14 mouse cellular contexts compared by ENCODE assay signal in genomic region chr13:96878220-96879057, GRCm38 (mm10). TPM values are rescaled to one million over a fixed set of nuclear protein-coding genes. Genes with fewer than 3 reads are reported as not detected.
DNase-seq lines count a peak whose midpoint lies in the region; ATAC-seq and TF ChIP-seq lines count a peak whose summit lies in the region.
"Had no signal": no experiment of that assay in that cellular context is flagged by ENCODE, and none has a peak within 500 bp of the region (broad histone marks: within the 10 kb centered on the region; RNA-seq: fewer than 3 reads in every experiment).

No protein-coding gene starts in this region.

- peak overlapping the region; percentile 29; the same call in 1 of the 2 replicates for H3K27ac ChIP-seq in forebrain, postnatal 0 days (ENCODE audit: low read depth, low read length)
- no peak overlapping the region for H3K27ac ChIP-seq in forebrain, embryonic 11.5 days (ENCODE audit: low read depth, low read length)
- H3K27ac ChIP-seq: gastrocnemius, adult 2 months had no signal

- H3K4me3 ChIP-seq in forebrain, postnatal 0 days (ENCODE audit: low read depth, low read length) = no peak overlapping the region
- H3K4me3 ChIP-seq in forebrain, embryonic 11.5 days (ENCODE audit: low read depth, low read length) = no peak overlapping the region
- H3K4me3 ChIP-seq: gastrocnemius, adult 2 months had no signal

- no peaks in the 10 kb centered on the region for H3K36me3 ChIP-seq in forebrain, postnatal 0 days (ENCODE audit: insufficient read depth)
- H3K36me3 ChIP-seq in forebrain, embryonic 11.5 days (ENCODE audit: control insufficient read depth, insufficient read depth, low read length) = no peaks in the 10 kb centered on the region

- WGBS in forebrain, postnatal 0 days = 44% methylated on average over 12 of the region's 12 CpGs
- WGBS in forebrain, embryonic 11.5 days = 69% methylated on average over 12 of the region's 12 CpGs

- intact Hi-C loops in left cerebral cortex, postnatal 36 days (cut with DNase I) = no loop called here

- H3K4me1 ChIP-seq in forebrain, postnatal 0 days (ENCODE audit: insufficient read depth) = no peaks in the 10 kb centered on the region
- H3K4me1 ChIP-seq in forebrain, embryonic 11.5 days (replicated peaks; ENCODE audit: control insufficient read depth, insufficient read depth, low read length) = no peaks in the 10 kb centered on the region

- ATAC-seq in forebrain, postnatal 0 days = peak; percentile 91
- no peak for ATAC-seq in forebrain, embryonic 11.5 days (replicated peaks; ENCODE audit: low FRiP score)
- ATAC-seq: inflammation-experienced regulatory T-cells, adult 6 months had no signal

- DNase-seq in forebrain, postnatal 0 days = peak; percentile 62
- no peak for DNase-seq in forebrain, embryonic 11.5 days (ENCODE audit: low spot score)
- peak; percentile 10 for DNase-seq in layer of hippocampus, adult 9-10 months (ENCODE audit: low spot score)
- DNase-seq in left cerebral cortex, postnatal 36 days (ENCODE audit: low spot score in 2 of 2) = peak; percentile 25 to 47
- peak; percentile 28 for DNase-seq in right cerebral cortex, postnatal 14 days
- no peak for DNase-seq in cerebellum, adult 8-10 months
- no peak for DNase-seq in spleen, postnatal 36 days (ENCODE audit: low spot score in 2 of 2)
- no peak for DNase-seq in urinary bladder, postnatal 25 days (ENCODE audit: low spot score)
- DNase-seq: adrenal gland, adult 2 months; cerebellum, adult 11 months; gastrocnemius, adult 2 months; kidney, postnatal 4 days had no signal

- no peaks in the 10 kb centered on the region for H3K9me3 ChIP-seq in forebrain, postnatal 0 days (ENCODE audit: low read length)
- no peaks in the 10 kb centered on the region for H3K9me3 ChIP-seq in forebrain, embryonic 11.5 days (ENCODE audit: control insufficient read depth, low read length)

- H3K9ac ChIP-seq in forebrain, postnatal 0 days = no peak overlapping the region
- H3K9ac ChIP-seq in forebrain, embryonic 11.5 days (ENCODE audit: low read length) = no peak overlapping the region

- no peak overlapping the region for H3K4me2 ChIP-seq in forebrain, postnatal 0 days (ENCODE audit: low read depth)
- H3K4me2 ChIP-seq in forebrain, embryonic 11.5 days (ENCODE audit: low read depth, low read length, severe bottlenecking) = no peak overlapping the region

- TF ChIP-seq CTCF in forebrain, postnatal 0 days (IDR thresholded peaks at IDR 0.05; ENCODE audit: low read depth) = no peak

- no peaks in the 10 kb centered on the region for H3K27me3 ChIP-seq in forebrain, postnatal 0 days (ENCODE audit: insufficient read depth, low read length)
- H3K27me3 ChIP-seq in forebrain, embryonic 11.5 days (ENCODE audit: control insufficient read depth, insufficient read depth, low read length) = no peaks in the 10 kb centered on the region

RNA-seq across cellular contexts. Expression of gene Gcnt4, which starts 46.0 kb away (rescaled TPM):
- total RNA-seq in forebrain, postnatal 0 days (2014; rRNA removed) = 0.76 and 0.85 TPM in 2 replicates
- polyA plus RNA-seq in forebrain, postnatal 0 days (2015; fragmentation: Nextera tagmentation; extraction: Ambion mirVana) = 0.08 and 0.16 TPM in 2 replicates
- 0.11 and 0.13 TPM in 2 replicates for polyA plus RNA-seq in forebrain, embryonic 11.5 days (2014; fragmentation: Nextera tagmentation; extraction: Ambion mirVana)
- 10 to 100 TPM in 1 of 2 experiments, 1 to 10 TPM in 1; 9.0 to 14.2 TPM for total RNA-seq in left cerebral cortex, postnatal 36 days (2021)
- polyA plus RNA-seq: neural tube, embryonic 14.5 days had no signal

Comparison
In these comparisons a context has a peak if more than half of its experiments do, and no peak if none do; other contexts are left out.
1. DNase-seq: peak in forebrain, postnatal 0 days (single experiment), layer of hippocampus, adult 9-10 months (single experiment), left cerebral cortex, postnatal 36 days (2 of 2) and right cerebral cortex, postnatal 14 days (single experiment); none in forebrain, embryonic 11.5 days (single experiment), cerebellum, adult 8-10 months (single experiment), spleen, postnatal 36 days (0 of 2) and urinary bladder, postnatal 25 days (single experiment).